Mouse (Mus musculus): ENCODE data around the gene Mypop. TPM values are rescaled to one million over a fixed set of nuclear protein-coding genes. Genes with fewer than 3 reads are reported as not detected.

The Mypop gene
- polyA plus RNA-seq, 1 experiment from 2014 or later = 3.7 TPM

DNA sequence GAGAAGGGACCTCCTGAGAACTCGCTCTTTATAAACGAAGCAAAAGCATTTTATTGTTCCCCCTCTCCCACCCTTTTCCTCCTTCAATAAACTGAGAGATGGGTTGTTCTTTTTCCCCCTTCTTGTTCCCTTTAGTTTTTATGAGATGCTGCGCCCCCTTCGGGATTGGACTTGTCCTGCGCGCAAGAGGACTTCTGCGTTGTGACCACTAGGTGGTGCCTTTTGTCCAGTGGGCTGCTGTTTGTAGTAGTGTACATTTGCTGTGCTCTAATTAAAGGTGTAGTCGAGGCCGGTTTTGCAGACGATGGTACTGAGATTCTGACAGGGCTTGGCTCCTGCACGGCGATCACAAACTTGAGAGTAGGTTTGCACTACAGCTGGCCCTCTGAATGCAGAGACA, 15.4 kb downstream of the Mypop start:
- Histone ChIP-seq H3K9ac (no peak overlapping the region), H3K27me3 (replicated peaks) (no peaks in the 10 kb centered on the region), H3K4me2 (peak overlapping the region; percentile 95), H3K36me3 (peaks cover 15% of the 10 kb centered on the region), H3K4me1 (peaks cover 57% of the 10 kb centered on the region), H3K9me3 (no peaks in the 10 kb centered on the region), H3K27ac (peak overlapping the region; percentile 85), H3K4me3 (replicated peaks) (peak overlapping the region; percentile 86; the same call in 1 of the 2 replicates)
- WGBS = 5% methylated on average over 12 of the region's 12 CpGs
- no peak for ATAC-seq (ENCODE audit: insufficient read depth, low FRiP score, low read depth)

- H3K4me2 ChIP-seq = peak overlapping the region; percentile 39
- no peaks in the 10 kb centered on the region for H3K9me3 ChIP-seq
- WGBS = 54% methylated on average over 13 of the region's 13 CpGs
- H3K27ac ChIP-seq = peak overlapping the region; percentile 85
- peaks cover 56% of the 10 kb centered on the region for H3K4me1 ChIP-seq
- H3K36me3 ChIP-seq = peaks cover 15% of the 10 kb centered on the region
- no peak overlapping the region for H3K9ac ChIP-seq
- no peaks in the 10 kb centered on the region for H3K27me3 ChIP-seq (replicated peaks)
- ATAC-seq (ENCODE audit: insufficient read depth, low FRiP score, low read depth) = peak; percentile 70
- peak overlapping the region; percentile 8; the same call in 1 of the 2 replicates for H3K4me3 ChIP-seq (replicated peaks)
Observed at GRCm38 (mm10) chr7:19007026-19007977, 16.3 kb downstream of the Mypop start.

- H3K9ac ChIP-seq = no peak overlapping the region
- peaks cover 42% of the 10 kb centered on the region for H3K4me1 ChIP-seq
- peaks cover 8% of the 10 kb centered on the region for H3K36me3 ChIP-seq
- no peaks in the 10 kb centered on the region for H3K27me3 ChIP-seq (replicated peaks)
- H3K27ac ChIP-seq = no peak overlapping the region
- H3K9me3 ChIP-seq = no peaks in the 10 kb centered on the region
- H3K4me2 ChIP-seq = no peak overlapping the region
- 69% methylated on average over 7 of the region's 7 CpGs for whole genome bisulfite sequencing
- ATAC-seq (ENCODE audit: insufficient read depth, low FRiP score, low read depth) = no peak
- no peak overlapping the region for H3K4me3 ChIP-seq (replicated peaks)
Observed at GRCm38 (mm10) chr7:19010581-19010980, 19.5 kb downstream of the Mypop start.

GRCm38 (mm10) chr7:19012025-19012621, 21.1 kb downstream of the Mypop start:
- WGBS = 2% methylated on average over 31 of the region's 31 CpGs
- peak overlapping the region; percentile 33; the same call in 1 of the 2 replicates for H3K9ac ChIP-seq
- peak overlapping the region; percentile 36 for H3K4me3 ChIP-seq (replicated peaks)
- peak; percentile 38; the same call in 1 of the 2 replicates for ATAC-seq (ENCODE audit: insufficient read depth, low FRiP score, low read depth)
- peaks cover 28% of the 10 kb centered on the region for H3K4me1 ChIP-seq
- H3K36me3 ChIP-seq = peaks cover 5% of the 10 kb centered on the region; the same call in 1 of the 2 replicates
- H3K4me2 ChIP-seq = peak overlapping the region; percentile 73
- H3K27ac ChIP-seq = peak overlapping the region; percentile 83
- no peaks in the 10 kb centered on the region for H3K27me3 ChIP-seq (replicated peaks)
- no peaks in the 10 kb centered on the region for H3K9me3 ChIP-seq

GRCm38 (mm10) chr7:19012882-19013281, 21.8 kb downstream of the Mypop start:
- ATAC-seq (ENCODE audit: insufficient read depth, low FRiP score, low read depth) = no peak
- H3K27ac ChIP-seq = no peak overlapping the region; the same call in 1 of the 2 replicates
- H3K4me2 ChIP-seq = peak overlapping the region; percentile 3; the same call in 1 of the 2 replicates
- H3K9me3 ChIP-seq = no peaks in the 10 kb centered on the region
- WGBS = 40% methylated on average over 2 of the region's 2 CpGs
- H3K9ac ChIP-seq = no peak overlapping the region
- no peak overlapping the region for H3K4me3 ChIP-seq (replicated peaks)
- H3K36me3 ChIP-seq = no peaks in the 10 kb centered on the region
- peaks cover 28% of the 10 kb centered on the region for H3K4me1 ChIP-seq
- no peaks in the 10 kb centered on the region for H3K27me3 ChIP-seq (replicated peaks)

DNA sequence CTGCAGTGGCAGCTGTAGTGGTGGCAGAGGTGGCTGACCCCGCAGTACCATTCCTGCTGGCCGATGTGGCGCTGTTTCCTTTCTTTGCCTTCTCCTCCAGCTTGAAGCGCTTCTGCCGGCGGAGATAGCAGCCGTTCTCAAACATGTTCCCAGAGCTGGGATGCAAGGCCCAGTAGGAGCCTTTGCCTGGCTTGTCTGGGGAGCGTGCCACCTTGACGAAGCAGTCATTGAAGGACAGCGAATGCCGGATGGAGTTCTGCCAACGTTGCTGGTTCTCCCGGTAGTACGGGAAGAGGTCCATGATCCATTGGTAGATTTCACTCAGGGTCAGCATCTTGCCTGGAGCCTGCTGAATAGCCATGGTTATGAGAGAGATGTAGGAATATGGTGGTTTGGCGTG, 23.4 kb downstream of the Mypop start:
- no peaks in the 10 kb centered on the region for H3K27me3 ChIP-seq (replicated peaks)
- H3K9ac ChIP-seq = no peak overlapping the region
- no peak overlapping the region for H3K4me2 ChIP-seq
- WGBS = 61% methylated on average over 15 of the region's 15 CpGs
- H3K27ac ChIP-seq = no peak overlapping the region
- H3K36me3 ChIP-seq = no peaks in the 10 kb centered on the region
- no peak for ATAC-seq (ENCODE audit: insufficient read depth, low FRiP score, low read depth)
- H3K4me3 ChIP-seq (replicated peaks) = no peak overlapping the region
- H3K4me1 ChIP-seq = peaks cover 21% of the 10 kb centered on the region
- H3K9me3 ChIP-seq = no peaks in the 10 kb centered on the region

GRCm38 (mm10) chr7:19016042-19016441, 25.0 kb downstream of the Mypop start:
- Histone ChIP-seq H3K36me3 (no peaks in the 10 kb centered on the region), H3K27me3 (replicated peaks) (peaks cover 10% of the 10 kb centered on the region; the same call in 1 of the 2 replicates), H3K9ac (no peak overlapping the region), H3K4me3 (replicated peaks) (no peak overlapping the region), H3K4me1 (peaks cover 17% of the 10 kb centered on the region), H3K4me2 (no peak overlapping the region), H3K27ac (no peak overlapping the region), H3K9me3 (no peaks in the 10 kb centered on the region)
- ATAC-seq (ENCODE audit: insufficient read depth, low FRiP score, low read depth) = no peak
- WGBS = 86% methylated on average over 4 of the region's 4 CpGs

DNA sequence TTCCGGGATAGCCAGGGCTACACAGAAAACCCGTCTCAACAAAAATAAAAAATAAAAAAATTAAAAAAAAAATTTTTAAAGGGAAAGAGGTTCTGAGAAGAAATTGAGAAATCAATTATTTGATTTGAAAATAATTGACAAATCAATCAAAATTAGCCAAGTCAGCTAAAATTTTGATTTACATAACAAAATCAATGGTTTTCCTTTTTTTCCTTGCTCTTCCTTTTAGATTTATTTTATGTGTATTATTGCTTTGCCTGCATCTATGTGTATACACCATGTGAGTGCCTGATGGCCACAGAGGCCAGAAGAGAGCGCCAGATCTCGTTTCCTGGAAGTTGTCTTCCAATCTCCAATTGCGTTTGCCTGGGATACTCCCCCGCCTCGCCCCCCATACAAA, 26.9 kb downstream of the Mypop start:
- Histone ChIP-seq H3K27ac (no peak overlapping the region), H3K36me3 (no peaks in the 10 kb centered on the region), H3K27me3 (replicated peaks) (peaks cover 23% of the 10 kb centered on the region), H3K4me2 (no peak overlapping the region), H3K9ac (no peak overlapping the region), H3K4me1 (0 out of 2 replicates have a peak, but pooled peaks cover 6% of the 10 kb centered on the region), H3K4me3 (replicated peaks) (no peak overlapping the region), H3K9me3 (no peaks in the 10 kb centered on the region)
- WGBS = 84% methylated on average over 7 of the region's 7 CpGs
- ATAC-seq (ENCODE audit: insufficient read depth, low FRiP score, low read depth) = no peak

DNA sequence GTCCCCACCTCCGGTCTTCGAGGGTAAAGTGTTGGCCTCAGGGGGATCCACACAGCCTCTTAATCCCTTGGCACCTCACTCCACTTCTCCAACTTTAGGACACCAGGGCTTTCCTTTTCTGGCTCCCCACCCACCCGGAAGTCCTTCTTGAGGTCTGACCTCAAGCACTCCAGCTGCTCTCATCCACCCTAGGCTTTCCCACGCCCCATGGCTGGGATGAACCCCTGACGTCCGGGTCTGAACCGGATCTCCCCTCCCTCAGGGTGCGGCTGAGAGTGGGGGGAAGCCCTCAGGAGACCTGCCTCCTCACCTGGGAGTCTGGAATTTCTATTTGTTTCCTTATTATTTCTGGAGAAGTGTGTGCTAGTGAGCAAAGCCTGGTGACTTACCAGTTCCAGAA, 30.0 kb downstream of the Mypop start:
- Histone ChIP-seq H3K4me1 (peaks cover 21% of the 10 kb centered on the region), H3K9me3 (no peaks in the 10 kb centered on the region), H3K27ac (peak overlapping the region; percentile 16; the same call in 1 of the 2 replicates), H3K4me3 (replicated peaks) (peak overlapping the region; percentile 76), H3K4me2 (peak overlapping the region; percentile 49), H3K36me3 (no peaks in the 10 kb centered on the region), H3K9ac (no peak overlapping the region), H3K27me3 (replicated peaks) (peaks cover 30% of the 10 kb centered on the region)
- WGBS = 8% methylated on average over 8 of the region's 8 CpGs
- no peak for ATAC-seq (ENCODE audit: insufficient read depth, low FRiP score, low read depth)

DNA sequence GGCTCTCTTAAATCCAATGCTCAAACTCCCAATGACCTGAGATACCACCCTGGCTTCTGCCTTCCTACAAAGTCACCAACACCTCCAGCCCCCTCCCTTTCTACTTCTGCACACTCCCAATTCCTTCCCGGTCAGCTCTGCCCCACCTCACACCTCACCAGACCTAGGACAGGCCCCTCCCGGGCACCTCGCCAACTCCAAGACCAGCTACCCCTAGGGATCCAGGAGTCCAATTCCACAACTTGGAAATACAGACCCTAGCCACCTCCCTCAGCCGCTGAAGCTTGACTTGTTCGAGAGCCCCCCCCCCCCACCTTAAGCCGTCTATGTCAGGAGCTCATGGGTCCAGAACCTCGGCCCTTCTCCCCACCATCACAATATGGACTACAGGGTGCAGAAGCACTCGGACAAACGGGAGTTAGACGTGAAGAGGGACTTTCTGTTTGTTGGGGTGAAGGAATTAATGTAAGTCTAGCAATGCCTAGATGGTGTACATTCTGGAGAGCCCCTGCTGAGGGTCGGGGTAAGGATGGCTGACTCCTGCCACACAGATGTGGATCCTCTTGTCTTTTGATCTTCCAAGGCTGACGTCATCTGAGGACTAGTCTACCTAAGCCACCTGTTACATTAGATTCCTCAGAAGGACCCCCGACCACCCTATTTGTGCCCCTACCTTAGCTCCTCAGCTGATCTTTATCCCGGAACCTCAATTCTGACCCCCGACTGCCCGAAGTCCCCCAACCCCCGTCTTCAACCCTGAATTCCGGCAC, 31.3 kb downstream of the Mypop start:
- Histone ChIP-seq H3K9ac (peak overlapping the region; percentile 20; the same call in 1 of the 2 replicates), H3K4me1 (peaks cover 25% of the 10 kb centered on the region), H3K4me3 (replicated peaks) (peak overlapping the region; percentile 76), H3K4me2 (peak overlapping the region; percentile 49), H3K9me3 (no peaks in the 10 kb centered on the region), H3K27ac (peak overlapping the region; percentile 21; the same call in 1 of the 2 replicates), H3K27me3 (replicated peaks) (peaks cover 30% of the 10 kb centered on the region), H3K36me3 (no peaks in the 10 kb centered on the region)
- ATAC-seq (ENCODE audit: insufficient read depth, low FRiP score, low read depth) = 0 out of 2 replicates have a peak, but pooled peaks have one; percentile 13
- WGBS = 39% methylated on average over 18 of the region's 18 CpGs

GRCm38 (mm10) chr7:19023357-19023814, 32.3 kb downstream of the Mypop start, which contains the start of gene Foxa3:
Foxa3 (minus strand) TSS chr7:19023538.
- Histone ChIP-seq H3K4me3 (replicated peaks) (peak within 1 kb of the TSS; percentile 76), H3K27ac (no peak within 1 kb of the TSS; the same call in 1 of the 2 replicates), H3K9me3 (no peaks in the 10 kb centered on the region), H3K4me1 (peaks cover 25% of the 10 kb centered on the region), H3K27me3 (replicated peaks) (peaks cover 30% of the 10 kb centered on the region), H3K4me2 (peak within 1 kb of the TSS; percentile 85), H3K36me3 (no peaks in the 10 kb centered on the region), H3K9ac (peak within 1 kb of the TSS; percentile 83)
- peak; percentile 54 for ATAC-seq (ENCODE audit: insufficient read depth, low FRiP score, low read depth)
- WGBS = 2% methylated on average over 30 of the region's 30 CpGs

Measured in stomach, embryonic 15.5 days (tissue).